Mouse (Mus musculus) ES-E14 (cell line): ENCODE measurements around the gene Ccl27b.
"Not testable (repeated sequence)": the region's sequence is repeated elsewhere in the genome, so short reads cannot be mapped to it uniquely, and the experiment has no call there.

Experiments used
- HCFC1 ChIP-seq: IDR thresholded peaks from 2 replicates; pipeline ENCODE4 v1.6.1; 2012; ENCODE audit warnings: low read length, inconsistent platforms, borderline replicate concordance; ENCODE audit not compliant: insufficient read depth
- MAFK ChIP-seq: IDR thresholded peaks from 2 replicates; pipeline ENCODE4 v1.6.1; 2014; ENCODE audit warnings: mild to moderate bottlenecking, low read depth, low read length, inconsistent platforms; ENCODE audit not compliant: insufficient read depth

DNA sequence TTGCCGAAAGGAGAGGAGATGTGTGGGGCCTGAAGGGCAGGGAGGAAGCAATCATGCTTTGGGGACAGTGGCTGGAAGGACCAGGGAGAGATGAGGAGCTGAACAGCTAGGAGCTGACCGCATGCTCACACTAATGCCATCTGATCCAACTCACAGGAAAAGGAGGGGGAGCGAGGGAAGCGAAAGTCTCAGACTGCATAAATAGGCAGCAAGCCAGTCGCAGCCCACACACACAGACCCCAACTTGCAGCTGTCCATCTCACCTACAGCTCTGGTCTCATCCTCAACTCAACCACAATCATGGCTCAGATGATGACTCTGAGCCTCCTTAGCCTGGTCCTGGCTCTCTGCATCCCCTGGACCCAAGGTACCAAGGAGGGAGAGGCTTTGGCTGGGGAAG lies 43.2 kb upstream of the Ccl27b start, which contains the start of gene Gm10591:
- TF ChIP-seq MAFK, HCFC1: not testable (repeated sequence)
